Mouse (Mus musculus) cerebellum, postnatal 14 days (tissue): Measurements from ENCODE around the gene Pigu.
A peak's percentile ranks its signal among the peaks of the same experiment; 100 is the strongest.

Experiments
- DNase-seq, 2 experiments: peaks; one replicate each; pipeline ENCODE4 v3.0.0; 2021; ENCODE audit warnings: mixed read lengths in 2 of 2

The Pigu gene

DNA sequence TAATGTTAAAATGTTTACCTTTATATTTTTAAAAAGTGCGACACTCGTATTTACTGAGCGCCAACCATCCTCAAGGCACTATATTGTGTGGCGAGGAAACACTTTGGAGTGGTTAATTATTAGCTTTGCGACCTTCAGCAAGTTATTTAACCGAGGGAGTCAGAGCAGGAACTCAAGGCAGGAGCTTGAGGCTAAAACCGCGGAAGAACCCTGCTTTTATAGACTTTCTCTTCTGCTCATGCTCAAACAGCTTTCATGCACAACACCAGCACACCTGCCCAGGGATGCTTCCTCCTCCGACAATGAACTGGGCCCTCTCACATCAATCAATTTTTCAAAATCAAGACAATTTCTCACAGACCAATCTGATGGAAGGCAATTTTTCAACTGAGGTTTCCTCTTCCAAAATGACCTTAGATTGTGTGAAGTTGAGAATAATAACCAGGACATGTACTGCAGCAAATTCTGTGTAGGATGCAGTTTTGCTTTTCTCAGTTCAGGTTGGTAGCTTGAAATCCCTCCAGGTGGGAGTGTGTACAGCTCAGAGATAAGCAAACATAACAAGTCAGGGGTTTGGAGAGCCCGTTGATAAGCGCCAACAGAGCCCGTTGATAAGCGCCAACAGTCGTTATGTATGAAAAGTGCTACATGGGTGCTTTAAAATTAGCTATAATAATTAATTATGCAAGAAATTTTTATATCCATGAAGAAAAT is 613 bp upstream of the Pigu start:
- DNase-seq, result peak in 1 of 2 experiments; percentile 47

DNA sequence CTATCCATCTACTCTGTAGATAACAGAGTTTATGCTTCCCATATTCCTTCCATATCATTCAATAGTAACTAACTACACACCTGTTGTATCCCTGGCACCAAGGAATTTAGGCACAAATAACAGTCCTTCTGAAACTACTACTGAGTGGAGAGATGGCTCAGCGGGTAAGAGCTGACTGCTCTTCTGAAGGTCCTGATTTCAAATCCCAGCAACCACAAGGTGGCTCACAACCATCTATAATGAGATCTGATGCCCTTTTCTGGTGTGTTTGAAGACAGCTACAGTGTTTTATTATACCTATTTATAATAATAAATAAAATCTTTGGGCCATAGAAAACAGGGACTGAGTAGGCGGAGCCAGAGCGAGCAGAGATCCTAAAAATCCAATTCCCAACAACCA is 2.8 kb downstream of the Pigu start:
- DNase-seq, result no peak

GRCm38 (mm10) chr2:155346670-155347069 is 10.6 kb downstream of the Pigu start:
- no peak for DNase-seq

DNA sequence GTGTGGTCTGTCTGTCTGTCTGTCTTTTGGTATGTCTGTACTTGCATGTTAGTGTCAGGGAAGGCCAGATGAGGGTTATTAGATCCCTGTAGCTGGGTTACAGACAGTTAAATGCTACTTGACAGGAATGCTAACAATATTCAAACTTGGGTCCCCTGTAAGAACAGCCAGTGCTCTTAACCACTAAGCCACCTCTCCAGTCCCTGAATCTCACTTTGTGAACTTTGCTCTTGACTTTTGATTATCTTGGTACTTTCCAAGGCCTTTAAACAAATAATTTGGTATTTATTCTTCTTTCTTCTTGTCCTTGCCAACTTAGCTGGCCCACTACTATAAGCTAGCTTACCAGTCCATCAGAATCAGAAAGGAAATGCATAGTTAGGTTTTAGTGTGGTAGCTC is 17.1 kb downstream of the Pigu start:
- no peak for DNase-seq

DNA sequence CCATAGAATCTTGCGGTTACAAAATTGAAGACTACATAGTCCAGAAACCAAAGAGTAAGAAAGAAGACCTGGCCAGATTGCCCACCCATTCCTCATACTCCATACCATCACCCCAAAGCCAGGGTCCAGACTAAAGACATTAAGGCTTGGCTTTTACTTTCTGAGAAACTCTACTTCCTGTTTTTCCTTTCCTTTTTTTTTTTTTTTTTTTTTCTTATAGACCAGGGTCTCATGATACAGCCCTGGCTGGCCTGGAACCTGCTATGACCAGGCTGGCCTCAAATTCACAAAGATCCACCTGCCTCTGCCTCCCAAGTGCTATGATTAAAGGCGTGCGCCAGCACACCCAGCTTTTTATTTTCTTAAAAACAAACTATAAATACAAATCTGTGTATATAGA is 21.0 kb downstream of the Pigu start:
- DNase-seq, result no peak

DNA sequence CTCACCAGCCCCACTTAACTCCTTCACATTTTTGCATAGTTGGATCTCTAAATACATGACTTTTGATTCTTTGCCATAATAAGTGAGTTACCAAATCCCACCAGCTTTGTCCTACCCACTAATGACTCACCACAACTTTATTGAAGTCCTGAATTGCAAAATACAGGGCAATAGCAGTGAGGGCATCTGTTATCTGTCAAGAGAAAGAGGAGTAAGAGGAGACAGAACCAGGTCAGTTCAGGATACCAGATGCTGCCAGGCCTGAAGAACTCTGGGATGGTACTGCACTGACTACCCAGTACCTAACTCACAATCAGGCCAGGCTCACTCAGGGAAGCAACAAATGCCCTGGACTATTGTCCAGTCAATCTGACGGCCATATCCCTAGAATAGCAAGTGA is 22.0 kb downstream of the Pigu start:
- no peak for DNase-seq

DNA sequence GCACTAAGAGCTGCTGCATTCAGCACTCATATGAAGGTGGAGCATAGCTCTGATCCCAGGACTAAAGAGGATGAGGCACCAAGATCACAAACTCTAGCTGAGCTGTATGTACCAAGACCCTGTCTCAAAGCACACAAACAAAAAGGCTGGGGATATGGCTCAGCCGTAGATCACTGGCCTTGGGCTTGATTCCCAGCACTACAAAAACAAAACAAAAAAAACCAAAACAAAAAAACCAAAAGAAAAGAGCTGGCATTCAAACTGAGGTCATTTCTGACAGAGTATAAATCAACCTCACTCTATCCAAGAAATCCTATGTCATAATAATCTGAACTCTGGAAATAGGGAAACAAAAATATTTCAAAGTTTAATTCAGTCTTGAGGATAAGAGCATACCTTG is 23.8 kb downstream of the Pigu start:
- no peak for DNase-seq

GRCm38 (mm10) chr2:155331351-155331750 is 25.9 kb downstream of the Pigu start:
- DNase-seq, result no peak

DNA sequence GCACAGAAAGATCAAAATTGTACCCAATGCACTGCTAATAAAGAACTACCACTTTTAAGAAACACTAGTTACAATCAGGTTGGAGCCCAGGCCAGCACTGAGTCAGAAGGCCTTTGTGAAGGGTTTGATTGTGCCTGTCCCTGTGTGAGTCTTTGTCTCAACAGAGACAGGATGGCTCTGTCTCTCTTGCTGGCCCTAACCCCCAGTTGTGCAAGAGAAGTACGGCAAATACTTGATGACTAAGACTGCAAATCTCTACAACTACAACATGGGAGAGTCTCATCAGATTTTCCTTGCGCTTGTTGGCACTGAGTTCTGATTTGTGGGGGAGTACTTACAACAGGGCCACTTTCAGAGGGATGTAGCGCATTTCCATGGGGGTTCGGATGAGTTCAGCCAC is 26.4 kb downstream of the Pigu start:
- DNase-seq, result no peak

- DNase-seq, result no peak
Observed at GRCm38 (mm10) chr2:155329707-155330106, 27.5 kb downstream of the Pigu start.

- DNase-seq, result no peak
Observed at GRCm38 (mm10) chr2:155328906-155329305, 28.3 kb downstream of the Pigu start.

- no peak for DNase-seq
Observed at GRCm38 (mm10) chr2:155327906-155328305, 29.3 kb downstream of the Pigu start.

GRCm38 (mm10) chr2:155326001-155326400 is 31.2 kb downstream of the Pigu start:
- no peak for DNase-seq

DNA sequence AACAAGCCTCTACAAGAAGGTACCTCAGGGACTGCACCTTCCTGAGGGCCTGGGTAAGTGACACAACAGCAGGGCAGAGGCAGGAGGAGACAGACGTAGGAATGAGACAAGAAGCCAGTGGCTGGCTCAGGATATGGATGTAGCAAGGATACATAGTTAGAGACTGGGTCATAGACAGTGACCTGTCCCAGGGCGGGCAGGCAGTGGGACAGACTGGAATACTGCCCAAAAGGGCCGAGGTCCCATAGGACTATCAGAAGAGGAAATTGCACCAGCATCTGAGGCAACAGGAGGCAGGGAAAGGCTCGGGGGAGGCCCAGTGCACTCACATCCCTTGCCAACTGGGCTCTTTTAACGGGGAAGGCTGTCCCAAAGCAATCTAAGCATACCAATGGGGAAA is 36.6 kb downstream of the Pigu start:
- no peak for DNase-seq

- DNase-seq, result no peak
Observed at GRCm38 (mm10) chr2:155318618-155319017, 38.6 kb downstream of the Pigu start.

DNA sequence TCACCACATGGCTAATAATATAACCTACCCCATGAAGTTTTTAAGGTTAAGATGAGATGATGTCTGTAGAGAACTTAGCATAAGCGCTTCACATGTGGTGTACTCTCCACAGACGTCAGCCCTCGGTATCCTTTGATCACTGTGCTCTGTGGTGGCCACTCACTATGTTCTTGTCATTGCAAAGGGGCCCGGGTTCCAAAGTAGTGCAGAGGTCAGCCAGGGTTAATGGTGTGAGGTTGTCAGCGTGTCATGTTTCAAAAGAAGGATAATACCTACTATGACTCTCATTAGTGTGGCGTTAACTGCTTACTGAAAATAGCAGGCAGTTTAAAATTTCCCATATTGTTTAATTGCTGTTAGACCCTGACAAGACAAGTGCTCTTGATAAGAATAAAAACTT is 43.6 kb downstream of the Pigu start:
- DNase-seq, result no peak

DNA sequence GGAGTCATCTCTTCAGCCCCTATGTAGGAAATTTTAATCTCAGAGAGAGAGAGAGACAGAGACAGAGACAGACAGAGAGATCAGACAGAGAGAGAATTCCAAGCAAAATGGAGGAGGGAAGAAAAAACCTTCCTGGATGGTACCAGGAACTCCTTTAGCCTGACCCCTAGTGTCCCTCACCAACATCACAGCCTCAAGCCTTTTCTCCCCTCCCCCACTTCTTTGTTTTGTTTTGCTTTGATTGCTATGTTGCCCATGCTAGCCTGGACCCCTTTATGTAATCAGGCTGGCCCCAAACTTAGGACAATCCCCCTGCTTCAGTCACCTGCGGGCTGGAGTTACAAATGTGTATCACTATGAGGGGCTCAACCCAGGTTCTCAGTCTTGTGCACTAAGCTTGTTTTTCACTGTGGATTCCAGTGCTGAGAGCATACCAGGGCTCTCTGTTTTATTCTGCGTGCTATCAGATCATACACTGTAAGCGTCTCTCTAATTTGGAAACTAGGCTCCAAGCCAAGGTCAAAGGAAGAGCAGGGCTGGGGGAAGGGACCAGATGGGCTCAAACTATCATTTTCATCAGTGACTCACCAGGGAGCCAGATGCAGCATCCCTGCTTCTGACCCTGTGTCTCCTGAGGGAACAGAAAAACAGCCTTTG is 48.2 kb downstream of the Pigu start:
- DNase-seq, result peak; percentile 14 to 50

DNA sequence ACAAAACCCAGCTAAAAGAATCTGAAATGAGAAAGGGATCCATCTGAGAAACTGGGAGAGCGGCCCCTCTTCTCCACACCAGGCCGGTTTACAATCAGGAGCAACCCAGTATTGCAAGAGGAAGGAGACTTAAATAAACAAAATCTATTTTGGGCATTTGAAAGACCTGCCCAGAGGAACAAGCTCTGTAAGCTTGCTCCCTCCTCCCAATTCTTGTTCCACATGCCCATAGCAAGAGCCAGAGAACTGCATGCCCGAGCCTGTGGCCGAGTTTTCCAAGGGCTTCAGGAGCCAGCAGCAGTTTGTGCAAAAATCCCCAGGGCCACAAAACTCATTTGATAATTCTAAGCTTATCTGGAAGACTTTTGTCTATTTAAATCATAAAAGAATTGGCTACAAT is 57.7 kb downstream of the Pigu start:
- DNase-seq, result no peak

- DNase-seq, result no peak
Observed at GRCm38 (mm10) chr2:155295453-155295852, 61.8 kb downstream of the Pigu start.

- DNase-seq, result no peak
Observed at GRCm38 (mm10) chr2:155293946-155294345, 63.3 kb downstream of the Pigu start.

DNA sequence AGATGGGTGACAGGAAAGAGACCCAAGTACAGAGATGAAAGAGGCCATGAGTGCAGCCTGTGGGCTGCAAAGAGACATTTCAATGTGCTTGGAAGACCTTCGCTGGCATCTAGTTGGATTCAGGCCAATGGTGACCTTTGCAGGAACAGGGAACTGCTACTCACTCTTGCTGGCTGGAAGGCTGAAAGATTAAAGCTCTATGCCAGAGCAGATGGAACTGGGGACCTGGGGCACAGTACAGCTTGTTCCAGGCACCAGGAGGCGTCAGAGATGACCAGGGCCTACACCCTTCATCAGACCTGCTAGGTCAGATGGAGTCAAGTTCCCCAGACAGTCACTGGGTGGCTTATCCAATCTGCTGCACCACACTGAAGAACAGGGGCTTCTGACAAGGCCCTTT is 63.8 kb downstream of the Pigu start:
- peak; percentile 47 to 57 for DNase-seq

DNA sequence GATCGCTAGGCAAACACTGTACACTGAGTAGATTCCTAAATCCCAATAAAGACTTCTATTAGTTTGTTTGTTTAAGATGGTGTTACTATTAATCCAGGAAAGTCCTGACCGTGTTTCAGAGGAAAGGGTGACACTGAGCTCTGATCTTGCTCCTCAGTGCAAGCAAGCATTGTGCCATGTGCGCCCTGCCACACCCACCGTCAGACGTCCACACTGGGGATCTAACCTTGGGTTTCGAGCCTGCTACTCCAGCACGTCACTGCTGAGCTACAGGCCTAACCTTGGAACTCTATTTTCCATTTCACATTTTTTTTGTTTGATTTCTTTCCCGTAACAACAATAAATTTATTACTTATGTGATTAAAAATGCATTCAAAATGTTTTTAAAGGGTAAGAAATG is 67.2 kb downstream of the Pigu start:
- DNase-seq, result no peak

DNA sequence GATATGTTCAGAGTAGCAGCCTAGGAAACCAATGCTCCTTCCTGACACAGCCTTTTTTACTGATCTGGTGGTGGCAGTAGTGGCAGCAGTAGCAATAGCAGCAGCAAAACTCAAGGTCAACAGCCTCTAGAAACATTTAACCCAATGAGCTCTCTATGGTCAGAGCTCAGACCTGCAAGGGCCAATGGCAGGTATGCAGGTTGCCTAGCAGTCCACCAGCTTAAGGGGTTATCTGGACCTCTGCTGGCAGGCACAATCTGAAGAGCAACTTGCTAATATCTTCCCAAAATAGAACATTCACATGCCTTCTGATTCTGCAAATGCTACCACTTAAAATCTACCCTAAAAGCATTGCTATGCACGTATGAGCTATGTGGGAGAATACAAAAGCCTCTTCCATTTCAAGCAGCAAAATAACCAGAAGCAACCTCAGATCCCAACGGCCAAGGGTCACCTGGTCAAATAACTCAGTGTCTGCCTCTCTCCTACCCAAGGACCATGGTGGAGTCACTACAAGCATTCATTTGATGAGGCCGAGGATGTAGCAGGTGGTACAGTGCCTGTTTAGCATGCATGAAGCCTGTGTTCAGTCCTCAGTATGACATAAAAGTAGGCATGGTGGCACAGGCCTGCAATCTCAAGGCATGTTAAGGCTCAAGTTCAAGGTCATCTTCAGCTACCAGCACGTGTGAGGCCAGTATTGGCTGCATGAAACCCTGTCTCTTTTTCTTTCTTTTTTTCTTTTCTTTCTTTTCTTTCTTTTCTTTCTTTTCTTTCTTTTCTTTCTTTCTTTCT is 69.6 kb downstream of the Pigu start:
- DNase-seq, result no peak

GRCm38 (mm10) chr2:155285744-155286143 is 71.5 kb downstream of the Pigu start:
- no peak for DNase-seq
